In genomic region chr3:35750286-35750685, GRCm38 (mm10) we compare ENCODE assay signal across 13 mouse cellular contexts. TPM values are rescaled to one million over a fixed set of nuclear protein-coding genes. Genes with fewer than 3 reads are reported as not detected.
DNase-seq lines count a peak whose midpoint lies in the region; ATAC-seq and TF ChIP-seq lines count a peak whose summit lies in the region.
"Had no signal": no experiment of that assay in that cellular context is flagged by ENCODE, and none has a peak within 500 bp of the region (broad histone marks: within the 10 kb centered on the region; RNA-seq: fewer than 3 reads in every experiment).

No protein-coding gene starts in this region.

- TF ChIP-seq CTCF in G1E (IDR thresholded peaks at IDR 0.05; ENCODE audit: low read depth, low read length) = no peak; the same call in 1 of the 2 replicates

- H3K4me3 ChIP-seq in intestine, embryonic 16.5 days (ENCODE audit: low read length) = no peak overlapping the region
- no peak overlapping the region for H3K4me3 ChIP-seq in intestine, embryonic 15.5 days (replicated peaks)
- no peak overlapping the region for H3K4me3 ChIP-seq in G1E (ENCODE audit: low read depth, low read length)
- H3K4me3 ChIP-seq: forebrain, embryonic 13.5 days; heart, embryonic 12.5 days had no signal

- no peak overlapping the region for H3K4me2 ChIP-seq in intestine, embryonic 16.5 days (ENCODE audit: low read depth, low read length)
- H3K4me2 ChIP-seq in intestine, embryonic 15.5 days (replicated peaks) = no peak overlapping the region
- H3K4me2 ChIP-seq: forebrain, embryonic 13.5 days; heart, embryonic 12.5 days had no signal

- 49% methylated on average over 5 of the region's 5 CpGs for WGBS in intestine, embryonic 16.5 days
- 57% methylated on average over 5 of the region's 5 CpGs for WGBS in intestine, embryonic 15.5 days

- peak; percentile 52 for DNase-seq in A20 (ENCODE audit: low read depth, low spot score)
- DNase-seq in G1E (ENCODE audit: low spot score) = peak; percentile 23
- peak; percentile 39 for DNase-seq in induced T-regulatory cell, adult 2 months (ENCODE audit: low read depth)
- DNase-seq in frontal cortex, adult 2 months (ENCODE audit: extremely low spot score in 1 of 2, low spot score in 1 of 2) = no peak
- DNase-seq in left cerebral cortex, adult 18-20 months (ENCODE audit: low spot score in 2 of 2) = no peak
- DNase-seq: cerebellum, postnatal 36 days; kidney, adult 11 months; lung, postnatal 10 days; right cerebral cortex, postnatal 25 days had no signal

- ATAC-seq in intestine, embryonic 16.5 days = no peak
- no peak for ATAC-seq in intestine, embryonic 15.5 days
- no peak for ATAC-seq in G1E (ENCODE audit: extremely low read depth, insufficient number of reproducible peaks, low FRiP score, poor library complexity, severe bottlenecking)
- ATAC-seq: forebrain, embryonic 13.5 days had no signal

- no peaks in the 10 kb centered on the region for H3K9me3 ChIP-seq in intestine, embryonic 16.5 days (ENCODE audit: control insufficient read depth, low read length)
- no peaks in the 10 kb centered on the region for H3K9me3 ChIP-seq in intestine, embryonic 15.5 days
- no peaks in the 10 kb centered on the region for H3K9me3 ChIP-seq in G1E (replicated peaks)
- H3K9me3 ChIP-seq: forebrain, embryonic 13.5 days; heart, embryonic 12.5 days had no signal

- 0 out of 2 replicates have a peak, but pooled peaks cover 3% of the 10 kb centered on the region for H3K4me1 ChIP-seq in intestine, embryonic 16.5 days (ENCODE audit: control insufficient read depth, insufficient read depth, low read length)
- H3K4me1 ChIP-seq in intestine, embryonic 15.5 days (replicated peaks) = no peaks in the 10 kb centered on the region
- H3K4me1 ChIP-seq in G1E (ENCODE audit: insufficient read depth, low read depth, low read length) = peaks cover 22% of the 10 kb centered on the region
- H3K4me1 ChIP-seq: heart, embryonic 12.5 days had no signal

- no peak overlapping the region for H3K27ac ChIP-seq in intestine, embryonic 16.5 days (ENCODE audit: low read length)
- H3K27ac ChIP-seq in intestine, embryonic 15.5 days = no peak overlapping the region
- H3K27ac ChIP-seq: forebrain, embryonic 13.5 days had no signal

- H3K27me3 ChIP-seq in intestine, embryonic 16.5 days (replicated peaks; ENCODE audit: control insufficient read depth, insufficient read depth, low read length) = no peaks in the 10 kb centered on the region
- no peaks in the 10 kb centered on the region for H3K27me3 ChIP-seq in intestine, embryonic 15.5 days (replicated peaks)
- H3K27me3 ChIP-seq in G1E (ENCODE audit: insufficient read depth, low read length) = no peaks in the 10 kb centered on the region
- H3K27me3 ChIP-seq: forebrain, embryonic 13.5 days; heart, embryonic 12.5 days had no signal

- H3K36me3 ChIP-seq in intestine, embryonic 16.5 days (ENCODE audit: control insufficient read depth, insufficient read depth, low read length) = no peaks in the 10 kb centered on the region
- no peaks in the 10 kb centered on the region for H3K36me3 ChIP-seq in intestine, embryonic 15.5 days
- H3K36me3 ChIP-seq in G1E (replicated peaks) = no peaks in the 10 kb centered on the region
- H3K36me3 ChIP-seq: heart, embryonic 12.5 days had no signal

- H3K9ac ChIP-seq in intestine, embryonic 16.5 days (ENCODE audit: low read depth, low read length) = 0 out of 2 replicates have a peak overlapping the region, but pooled peaks have one; percentile 4
- H3K9ac ChIP-seq in intestine, embryonic 15.5 days = no peak overlapping the region
- H3K9ac ChIP-seq: forebrain, embryonic 13.5 days; heart, embryonic 12.5 days had no signal

RNA-seq across cellular contexts. Expression of gene Atp11b, which starts 3.6 kb away (rescaled TPM):
- polyA plus RNA-seq in intestine, embryonic 16.5 days (2015; fragmentation: Nextera tagmentation; extraction: Ambion mirVana) = 34.6 and 45.9 TPM in 2 replicates
- polyA plus RNA-seq in intestine, embryonic 15.5 days (2015; fragmentation: Nextera tagmentation; extraction: Ambion mirVana) = 43.2 and 44.4 TPM in 2 replicates
- total RNA-seq in G1E (2014; fragmentation: Nextera tagmentation) = 167 and 207 TPM in 2 replicates
- 112 and 121 TPM in 2 replicates for total RNA-seq in G1E (2017)
- 28.3 and 29.9 TPM in 2 replicates for polyA plus RNA-seq in G1E (2012)
- polyA plus RNA-seq in frontal cortex, adult 2 months (2012; rRNA removed) = 226 and 256 TPM in 2 replicates
- total RNA-seq in left cerebral cortex, adult 18-20 months (2021) = 10 to 100 TPM; 90.7 to 92.3 TPM

Comparison
In these comparisons a context has a peak if more than half of its experiments do, and no peak if none do; other contexts are left out.
1. DNase-seq: peak in A20 (single experiment), G1E (single experiment) and induced T-regulatory cell, adult 2 months (single experiment); none in frontal cortex, adult 2 months (0 of 2) and left cerebral cortex, adult 18-20 months (0 of 2).